Mouse (Mus musculus): ENCODE results near the gene Kpnb1.

DNA sequence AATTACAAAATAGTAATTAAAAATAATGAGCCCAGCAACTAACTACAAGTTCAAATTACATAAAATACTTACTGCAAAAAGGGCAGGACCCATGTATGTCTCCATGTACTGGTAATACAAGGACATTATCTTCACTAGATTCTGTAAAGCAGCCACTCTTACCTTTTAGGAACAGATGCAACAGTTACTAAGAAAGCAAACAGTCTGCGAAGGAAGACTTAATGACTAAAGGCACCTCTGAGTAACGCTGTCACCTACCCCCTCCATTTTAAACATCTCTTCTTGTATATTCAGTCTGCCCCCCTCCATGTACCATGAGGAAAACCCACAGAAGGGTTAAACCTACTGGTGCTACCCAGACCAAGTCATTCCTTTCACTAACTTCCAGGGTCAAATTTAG lies 9.5 kb downstream of the Kpnb1 start:
- TF ChIP-seq CTCF (conservative IDR thresholded peaks at IDR 0.05; ENCODE audit: low read length) (no peak), NANOG (IDR thresholded peaks at IDR 0.05; ENCODE audit: borderline replicate concordance, low read length) (no peak)

Measured in E14TG2a.4 (cell line).